Mouse (Mus musculus): ENCODE results near the gene Olfr1133.

GRCm38 (mm10) chr2:87637435-87637834 is 9.7 kb downstream of the Olfr1133 start, which contains the start of gene Olfr1132:
- TF ChIP-seq EP300 (optimal IDR thresholded peaks at IDR 0.05) (no peak), CTCF (IDR thresholded peaks at IDR 0.05; ENCODE audit: low read depth) (no peak)
